Mouse (Mus musculus) ES-E14 (cell line): Measurements from ENCODE around the gene Ankrd34c. TPM values are rescaled to one million over a fixed set of nuclear protein-coding genes. Genes with fewer than 3 reads are reported as not detected.

ENCODE experiments used
- DNase-seq: peaks from one replicate; pipeline ENCODE4 v3.0.0-alpha.2; 2013; ENCODE audit warnings: low read depth, low spot score
- H3K27ac ChIP-seq: 2 replicates; pipeline ENCODE4 v1.5.1; 2012; ENCODE audit warnings: low read depth, mild to moderate bottlenecking, low read length, moderate library complexity, mixed read lengths; ENCODE audit not compliant: poor library complexity, insufficient read depth, severe bottlenecking
- H3K36me3 ChIP-seq: 2 replicates; pipeline ENCODE4 v1.6.1; 2012; ENCODE audit warnings: mild to moderate bottlenecking, low read length, moderate library complexity, mixed read lengths; ENCODE audit not compliant: control insufficient read depth, poor library complexity, insufficient read depth, severe bottlenecking
- H3K4me1 ChIP-seq, 2 experiments: fragments of 150-350 bp in 1 of 2; sonication (generic) in 1 of 2; 2 replicates each; pipeline ENCODE4 v1.6.1; 2012; ENCODE audit warnings: low read length in 2 of 2, mild to moderate bottlenecking in 1 of 2, mixed read lengths in 1 of 2; ENCODE audit not compliant: control insufficient read depth in 2 of 2, insufficient read depth in 2 of 2, poor library complexity in 1 of 2
- H3K4me3 ChIP-seq, 2 experiments: fragments of 150-350 bp in 1 of 2; sonication (generic) in 1 of 2; 2 replicates each; pipeline ENCODE4 v1.5.1; 2012; ENCODE audit warnings: low read length in 2 of 2, low read depth in 1 of 2, mild to moderate bottlenecking in 1 of 2, mixed read lengths in 1 of 2; ENCODE audit not compliant: insufficient read depth in 1 of 2, poor library complexity in 1 of 2, severe bottlenecking in 1 of 2
- H3K9ac ChIP-seq: 2 replicates; pipeline ENCODE4 v1.6.1; 2012; ENCODE audit warnings: low read depth, mild to moderate bottlenecking, low read length, mixed read lengths; ENCODE audit not compliant: poor library complexity, insufficient read depth, severe bottlenecking
- H3K9me3 ChIP-seq: fragments of 150-350 bp; sonication (generic); 2 replicates; pipeline ENCODE4 v1.6.1; 2012; ENCODE audit warnings: low read depth, mild to moderate bottlenecking, low read length; ENCODE audit not compliant: control insufficient read depth, insufficient read depth
- CHD2 ChIP-seq: IDR thresholded peaks from 2 replicates; pipeline ENCODE4 v1.6.1; 2014; ENCODE audit warnings: mild to moderate bottlenecking, low read depth, low read length, inconsistent platforms
- HCFC1 ChIP-seq: IDR thresholded peaks from 2 replicates; pipeline ENCODE4 v1.6.1; 2012; ENCODE audit warnings: low read length, inconsistent platforms, borderline replicate concordance; ENCODE audit not compliant: insufficient read depth
- MAFK ChIP-seq: IDR thresholded peaks from 2 replicates; pipeline ENCODE4 v1.6.1; 2014; ENCODE audit warnings: mild to moderate bottlenecking, low read depth, low read length, inconsistent platforms; ENCODE audit not compliant: insufficient read depth
- ZC3H11A ChIP-seq: IDR thresholded peaks from 2 replicates; pipeline ENCODE4 v1.6.1; 2012; ENCODE audit warnings: low read depth, mild to moderate bottlenecking, inconsistent platforms, low read length, borderline replicate concordance
- ZNF384 ChIP-seq: IDR thresholded peaks from 2 replicates; pipeline ENCODE4 v1.6.1; 2012; ENCODE audit warnings: low read depth, low read length, inconsistent platforms
- in situ Hi-C, 2 experiments: fragments of 600-800 bp; cut with MboI; formaldehyde crosslinking; loops; one replicate each; pipeline ENCODE4 v1.15.1; 2025; ENCODE audit warnings: low sequenced_read_pairs in 2 of 2, inconsistent platforms in 1 of 2; ENCODE audit not compliant: unreplicated experiment in 2 of 2
- total RNA-seq: library from RNA; depleted of rRNA; stranded (reverse); fragments of 300-350 nt; gene quantifications from 2 replicates; pipeline ENCODE4 v1.2.3, GENCODE M21; 2012; rRNA removed

Ankrd34c gene
- total RNA-seq, 1 experiment, result not detected

DNA sequence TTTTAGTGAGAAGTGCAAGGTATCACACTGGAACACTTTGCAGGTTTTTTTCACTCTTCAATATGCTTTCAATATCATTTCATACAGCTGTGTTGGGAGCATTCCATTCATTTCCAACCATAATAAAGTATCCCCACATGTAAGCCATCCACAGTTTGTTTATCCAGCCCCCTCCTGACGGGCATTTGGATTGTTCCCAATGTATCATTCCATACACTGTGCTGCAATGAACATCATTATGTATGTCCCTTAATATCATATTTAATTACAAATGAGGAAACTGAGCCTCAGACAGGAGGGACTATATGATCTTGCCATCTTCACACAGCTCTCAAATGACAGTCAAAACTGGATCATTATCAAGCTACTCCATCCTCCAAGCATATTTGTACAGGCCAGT lies 49.1 kb downstream of the Ankrd34c start:
- Histone ChIP-seq H3K27ac (no peak overlapping the region), H3K9ac (no peak overlapping the region), H3K9me3 (no peaks in the 10 kb centered on the region), H3K4me1 (no peaks in the 10 kb centered on the region), H3K4me3 (no peak overlapping the region), H3K36me3 (no peaks in the 10 kb centered on the region)
- TF ChIP-seq ZC3H11A (no peak), MAFK (no peak), ZNF384 (no peak), HCFC1 (no peak), CHD2 (no peak)
- in situ Hi-C loops, result loop anchor here (25.0 kb wide), 1 partner anchor 452 kb away; no protein-coding TSS in a partner anchor
- DNase-seq, result no peak

DNA sequence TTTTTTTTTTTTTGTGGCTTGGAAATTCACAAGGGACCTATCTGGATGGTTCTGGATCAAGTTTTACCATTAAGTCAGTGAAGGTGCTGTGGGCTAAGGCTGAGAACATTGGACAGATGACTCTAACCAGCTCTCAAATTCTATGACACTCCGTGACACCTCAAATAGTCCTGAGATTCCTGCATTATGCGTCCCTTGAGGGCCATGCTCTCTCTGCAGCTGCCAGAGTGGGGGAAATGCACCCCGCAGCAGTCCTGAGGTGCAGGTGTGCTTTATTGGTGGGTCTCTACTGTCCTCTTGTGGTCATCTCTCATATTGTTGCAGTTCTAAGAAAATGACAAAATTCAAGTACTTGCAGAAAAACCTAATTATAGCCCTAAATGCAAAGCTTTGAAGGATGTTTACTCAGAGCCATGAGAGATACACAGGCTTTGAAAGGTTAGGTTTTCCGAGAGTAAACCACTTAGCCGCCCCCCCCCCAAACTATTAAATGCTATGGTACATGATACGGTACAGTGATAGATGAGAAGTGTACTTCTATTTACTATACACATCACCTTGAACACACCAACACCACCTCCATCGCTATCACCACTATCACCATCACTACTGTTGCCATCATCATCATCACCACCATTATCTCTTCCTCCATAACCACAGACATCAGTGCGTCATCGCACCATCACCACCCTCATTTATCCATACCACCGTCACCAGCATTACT lies 50.6 kb downstream of the Ankrd34c start:
- no peak for DNase-seq

DNA sequence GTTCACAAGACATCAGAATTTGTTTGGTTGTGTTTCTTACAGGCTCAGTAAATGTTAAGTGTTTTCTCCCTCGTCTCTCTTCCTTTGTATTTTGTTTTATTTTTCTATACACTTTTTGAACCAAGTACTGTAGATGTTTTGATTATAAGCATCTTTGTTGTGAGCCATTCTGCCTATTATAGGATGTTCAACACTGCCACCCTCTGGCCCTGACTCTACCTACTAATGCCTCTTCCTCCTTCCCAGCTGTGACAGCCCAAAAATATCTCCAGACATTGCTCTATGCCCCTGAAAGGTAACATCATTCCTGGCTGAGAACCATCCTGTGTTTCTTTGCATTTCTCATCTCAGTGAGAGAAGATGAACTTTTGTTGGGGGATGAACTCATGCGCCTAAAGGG lies 52.0 kb downstream of the Ankrd34c start:
- DNase-seq, result no peak
- in situ Hi-C loops, result loop anchor here (25.0 kb wide), 1 partner anchor 449 kb away; no protein-coding TSS in a partner anchor
- Histone ChIP-seq H3K9me3 (no peaks in the 10 kb centered on the region), H3K36me3 (no peaks in the 10 kb centered on the region), H3K27ac (no peak overlapping the region), H3K4me3 (no peak overlapping the region), H3K4me1 (no peaks in the 10 kb centered on the region), H3K9ac (no peak overlapping the region)
- TF ChIP-seq MAFK (no peak), CHD2 (no peak), HCFC1 (no peak), ZC3H11A (no peak), ZNF384 (no peak)

More for the DNA sequence above, 50.6 kb downstream of the Ankrd34c start:
- Histone ChIP-seq H3K4me1 (no peaks in the 10 kb centered on the region), H3K36me3 (no peaks in the 10 kb centered on the region), H3K9me3 (no peaks in the 10 kb centered on the region), H3K9ac (no peak overlapping the region), H3K27ac (no peak overlapping the region), H3K4me3 (no peak overlapping the region)
- in situ Hi-C loops, result loop anchor here (25.0 kb wide), 1 partner anchor 450 kb away; no protein-coding TSS in a partner anchor
- 0 out of 2 replicates have a peak, but pooled peaks have one; percentile 14 for TF ChIP-seq MAFK
- TF ChIP-seq CHD2, result no peak
- peak; percentile 77; the same call in 1 of the 2 replicates for TF ChIP-seq ZNF384
- peak; percentile 83 for TF ChIP-seq ZC3H11A

DNA sequence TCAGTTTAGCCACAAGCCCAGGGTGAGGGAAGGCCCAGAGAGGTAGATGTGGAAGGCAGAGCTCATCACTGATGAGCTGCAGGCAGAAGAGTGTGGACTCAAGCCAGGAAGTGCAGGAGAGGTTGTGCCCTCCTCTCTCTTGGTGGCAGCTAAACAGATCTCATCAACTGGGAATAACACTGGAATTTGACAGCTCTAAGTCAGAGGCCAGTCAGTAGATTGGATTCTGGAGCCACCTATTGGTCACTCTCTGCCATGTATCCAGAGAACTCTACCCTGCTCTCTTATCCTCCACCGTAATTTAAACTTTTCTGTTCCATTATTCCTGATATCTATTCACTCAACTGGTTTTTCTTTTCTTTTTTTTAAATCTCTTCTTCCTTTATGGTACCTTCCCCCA lies 59.3 kb downstream of the Ankrd34c start:
- no peak overlapping the region for H3K4me3 ChIP-seq
- no peak for DNase-seq

More for the DNA sequence above, 59.3 kb downstream of the Ankrd34c start:
- no peaks in the 10 kb centered on the region for H3K4me1 ChIP-seq
- no peaks in the 10 kb centered on the region for H3K9me3 ChIP-seq
- no peaks in the 10 kb centered on the region for H3K36me3 ChIP-seq
- H3K27ac ChIP-seq, result no peak overlapping the region
- TF ChIP-seq ZNF384 (no peak), ZC3H11A (peak; percentile 68)
- H3K9ac ChIP-seq, result no peak overlapping the region
- in situ Hi-C loops, result loop anchor here (25.0 kb wide), 1 partner anchor 442 kb away; no protein-coding TSS in a partner anchor

Other genes starting within 250 kb of the Ankrd34c start
- gene Minar1, start 115.3 kb downstream of the Ankrd34c start, total RNA-seq, result 0.09 and 0.21 TPM in 2 replicates
- gene Tmed3, start 33.4 kb downstream of the Ankrd34c start, total RNA-seq, result 28.7 and 34.9 TPM in 2 replicates
- 0.04 and 0.11 TPM in 2 replicates for gene Rasgrf1, start 171.4 kb upstream of the Ankrd34c start, total RNA-seq